Mouse (Mus musculus): ENCODE results near the gene Cfap221. TPM values are rescaled to one million over a fixed set of nuclear protein-coding genes. Genes with fewer than 3 reads are reported as not detected.

Gene Cfap221
- total and polyA plus RNA-seq, 3 experiments: not detected

DNA sequence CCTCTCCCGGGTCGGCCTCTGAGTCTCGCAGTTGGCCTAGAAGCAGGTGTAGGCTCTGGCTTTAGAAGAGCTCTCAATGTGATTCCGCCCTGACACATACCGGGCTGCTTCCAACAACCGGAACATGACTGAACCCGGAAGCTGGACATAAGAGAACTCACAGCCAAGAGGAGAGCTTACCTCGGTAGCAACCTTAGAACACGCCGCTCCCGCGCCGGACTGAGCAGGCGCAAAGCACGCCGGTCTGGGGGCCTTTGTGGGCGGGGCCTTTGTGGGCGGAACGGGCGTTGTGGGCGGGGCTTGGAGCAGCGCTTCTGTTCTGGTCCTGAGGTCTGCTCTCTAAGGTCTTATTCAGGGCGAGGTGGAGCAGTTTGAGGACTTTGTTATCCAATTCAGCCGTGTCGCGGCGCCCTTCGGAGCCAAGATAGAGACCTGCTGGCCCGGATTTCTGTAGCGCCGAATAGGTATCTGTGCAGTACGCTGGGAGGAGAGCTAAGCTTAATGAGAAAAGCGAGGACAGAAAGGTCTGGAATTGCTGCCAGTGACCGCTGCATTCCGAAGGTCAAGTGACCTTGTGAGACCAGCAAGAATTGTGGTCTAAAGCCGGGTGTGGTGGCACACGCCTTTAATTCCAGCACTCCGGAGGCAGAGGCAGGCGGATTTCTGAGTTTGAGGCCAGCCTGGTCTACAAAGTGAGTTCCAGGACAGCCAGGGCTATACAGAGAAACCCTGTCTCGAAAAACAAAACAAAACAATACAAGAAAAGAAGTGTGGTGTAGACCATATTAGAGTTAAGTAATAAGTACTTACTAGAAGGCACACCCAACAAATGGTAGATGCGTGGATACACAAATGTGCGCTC, 83.8 kb downstream of the Cfap221 start, which contains the start of gene Tmem177 (continued):
- TF ChIP-seq USF1 (IDR thresholded peaks at IDR 0.05; ENCODE audit: low read depth, low read length) (no peak), ZNF384 (IDR thresholded peaks at IDR 0.05; ENCODE audit: low read depth, low read length) (no peak), POLR2A (IDR thresholded peaks at IDR 0.05; ENCODE audit: low read depth, low read length) (peak; percentile 92), ELF1 (IDR thresholded peaks at IDR 0.05; ENCODE audit: low read depth, low read length) (peak; percentile 97), ZMIZ1 (IDR thresholded peaks at IDR 0.05; ENCODE audit: low read depth, low read length) (peak; percentile 85), JUN (IDR thresholded peaks at IDR 0.05; ENCODE audit: insufficient read depth, low read depth, low read length) (no peak), TBP (conservative IDR thresholded peaks at IDR 0.05; ENCODE audit: low read depth, low read length) (peak; percentile 59), ETS1 (conservative IDR thresholded peaks at IDR 0.05; ENCODE audit: low read depth, low read length) (no peak; the same call in 1 of the 2 replicates), MAFK (IDR thresholded peaks at IDR 0.05; ENCODE audit: insufficient replicate concordance, low read length) (no peak)

DNA sequence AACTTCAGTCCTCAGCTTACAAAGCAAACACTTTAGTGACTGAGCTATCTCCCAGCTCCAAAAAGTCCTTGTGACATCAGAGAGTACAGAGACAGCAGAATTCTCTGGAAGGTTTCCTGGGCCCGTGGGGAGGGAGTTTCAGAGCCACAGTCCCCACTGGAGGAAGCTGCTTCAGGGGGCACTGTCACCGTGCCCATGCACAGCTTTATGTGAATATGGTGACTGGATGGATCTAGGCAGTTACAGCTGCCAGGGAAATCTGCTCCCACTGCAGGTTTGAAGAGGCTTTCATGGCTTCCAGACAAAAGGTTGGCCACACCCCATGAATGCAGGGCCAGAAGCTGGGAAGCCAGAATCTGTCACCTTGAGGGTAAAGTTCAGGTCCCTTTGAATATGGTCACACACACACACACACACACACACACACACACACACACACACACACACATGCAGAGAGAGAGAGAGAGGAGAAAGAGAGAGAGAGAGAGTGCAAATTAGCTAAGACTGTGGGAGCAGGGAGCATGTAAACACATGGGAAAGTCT, 89.8 kb downstream of the Cfap221 start:
- Histone ChIP-seq H3K9ac (ENCODE audit: insufficient read depth, low read depth) (no peak overlapping the region), H3K4me3 (replicated peaks in 1 of 3; ENCODE audit: low read depth in 2 of 3, low read length in 2 of 3, poor library complexity in 1 of 3) (no peak overlapping the region), H3K9me3 (replicated peaks; ENCODE audit: low read length) (no peaks in the 10 kb centered on the region), H3K4me1 (ENCODE audit: control insufficient read depth in 1 of 2, insufficient read depth in 2 of 2) (peaks cover 14 to 65% of the 10 kb centered on the region in 2 experiments), H3K27ac (ENCODE audit: insufficient read depth, low read depth) (no peak overlapping the region), H3K4me2 (ENCODE audit: insufficient read depth, low read depth, poor library complexity, severe bottlenecking) (no peak overlapping the region), H3K36me3 (replicated peaks in 1 of 2; ENCODE audit: control insufficient read depth in 1 of 2, insufficient read depth in 1 of 2, low read length in 1 of 2) (peaks cover 10 to 35% of the 10 kb centered on the region in 2 experiments), H3K79me2 (replicated peaks; ENCODE audit: control insufficient read depth, extremely low read depth, insufficient read depth, poor library complexity, severe bottlenecking) (no peaks in the 10 kb centered on the region; the same call in 1 of the 2 replicates), H3K27me3 (replicated peaks) (no peaks in the 10 kb centered on the region)
- TF ChIP-seq CHD1 (IDR thresholded peaks at IDR 0.05; ENCODE audit: low read depth, low read length) (no peak), CHD2 (IDR thresholded peaks at IDR 0.05; ENCODE audit: low read length) (no peak), TBP (conservative IDR thresholded peaks at IDR 0.05; ENCODE audit: low read depth, low read length) (no peak), MXI1 (IDR thresholded peaks at IDR 0.05; ENCODE audit: low read depth, low read length) (no peak), NRF1 (IDR thresholded peaks at IDR 0.05; ENCODE audit: low read depth, low read length) (no peak), MEF2A (IDR thresholded peaks at IDR 0.05; ENCODE audit: borderline replicate concordance, low read depth, low read length) (no peak), BHLHE40 (IDR thresholded peaks at IDR 0.05; ENCODE audit: low read depth, low read length) (no peak), USF2 (conservative IDR thresholded peaks at IDR 0.05; ENCODE audit: low read depth, low read length) (no peak), MAZ (IDR thresholded peaks at IDR 0.05; ENCODE audit: low read depth, low read length) (no peak), USF1 (IDR thresholded peaks at IDR 0.05; ENCODE audit: low read depth, low read length) (no peak), TCF12 (IDR thresholded peaks at IDR 0.05; ENCODE audit: low read depth, low read length) (no peak), SMC3 (IDR thresholded peaks at IDR 0.05; ENCODE audit: low read depth, low read length) (no peak), POLR2AphosphoS2 (IDR thresholded peaks at IDR 0.05; ENCODE audit: low read depth, low read length) (no peak), POLR2A (IDR thresholded peaks at IDR 0.05; ENCODE audit: low read depth, low read length) (no peak), RAD21 (IDR thresholded peaks at IDR 0.05; ENCODE audit: low read depth, low read length) (no peak), ZMIZ1 (IDR thresholded peaks at IDR 0.05; ENCODE audit: low read depth, low read length) (no peak), ZNF384 (IDR thresholded peaks at IDR 0.05; ENCODE audit: low read depth, low read length) (no peak), JUND (conservative IDR thresholded peaks at IDR 0.05; ENCODE audit: low read depth, low read length) (no peak), EP300 (IDR thresholded peaks at IDR 0.05; ENCODE audit: low read length) (no peak)
- in situ Hi-C loops (cut with MboI; ENCODE audit: low pct_ligation_motif_present, low pct_unique_long_range_greater_than_20kb, low sequenced_read_pairs) (loop anchor here (25.0 kb wide), 1 partner anchor 220 kb away; no protein-coding TSS in a partner anchor), dilution Hi-C loops (cut with MboI; ENCODE audit: extremely low pct_ligation_motif_present, extremely low pct_unique_long_range_greater_than_20kb, low sequenced_read_pairs) (no loop called here)
- no peak for DNase-seq (ENCODE audit: extremely low read depth)

All from CH12.LX (cell line).